Mouse (Mus musculus) C2C12 (cell line): ENCODE measurements at regions not wholly inside any gene's neighbourhood (a gene's known extent, or its start where the extent isn't known, plus 50 kb on each side); places are given as distances from the start of the nearest gene placed in this dataset.

Source experiments
- CTCF ChIP-seq: IDR thresholded peaks from one replicate; pipeline ENCODE4 v1.5.1; 2011; ENCODE audit not compliant: control insufficient read depth, insufficient read depth, insufficient read length
- MAX ChIP-seq: IDR thresholded peaks from one replicate; pipeline ENCODE4 v1.6.1; 2011; ENCODE audit warnings: mild to moderate bottlenecking, control low read depth

DNA sequence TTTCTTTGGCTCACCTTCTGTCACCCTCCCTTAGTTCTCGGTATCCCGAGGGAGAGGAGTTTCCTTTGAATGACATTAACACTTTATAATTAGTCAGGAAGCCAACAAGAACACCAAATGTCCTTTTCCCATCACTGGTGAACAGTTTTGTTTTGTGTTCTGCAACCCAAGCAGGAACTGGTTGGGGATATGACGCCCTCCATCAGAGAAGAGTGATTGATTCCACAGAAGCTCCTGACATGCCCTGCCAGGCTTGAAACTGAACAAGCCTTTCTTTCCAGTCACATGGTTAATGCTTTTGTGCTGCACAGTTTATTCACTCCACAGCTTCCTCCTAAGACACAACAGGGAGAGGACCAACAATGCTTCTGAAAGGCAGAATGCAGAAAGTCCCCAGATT lies 57.8 kb downstream of the Tmsb4x start:
- TF ChIP-seq CTCF = no peak
- no peak for TF ChIP-seq MAX
